In the genomic region with DNA sequence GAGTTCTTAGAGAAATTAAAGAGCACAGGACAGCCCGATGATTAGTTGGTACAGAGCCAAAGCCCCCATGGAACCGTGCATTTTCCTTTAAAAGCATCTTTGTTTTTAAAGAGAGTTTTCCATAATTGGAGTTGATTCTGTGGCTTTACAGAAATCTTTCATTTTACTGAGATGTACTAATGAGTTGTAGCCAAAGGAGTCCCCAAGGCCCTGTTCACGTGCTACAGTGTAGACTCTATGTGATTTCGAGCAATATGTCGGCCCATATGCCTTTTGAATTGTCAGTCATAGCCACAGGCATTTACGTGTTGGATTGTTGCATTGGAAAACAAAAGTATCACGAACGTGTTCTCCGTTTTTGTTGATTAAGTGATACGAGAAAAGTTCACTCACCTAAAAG, we compare ENCODE assay signal across 15 mouse cellular contexts.
"Had no signal": no experiment of that assay in that cellular context is flagged by ENCODE, and none has a peak within 500 bp of the region (broad histone marks: within the 10 kb centered on the region; RNA-seq: fewer than 3 reads in every experiment).

No protein-coding gene starts in this region.

- H3K4me1 ChIP-seq: midbrain, embryonic 12.5 days; stomach, embryonic 15.5 days had no signal

- H3K36me3 ChIP-seq: midbrain, embryonic 12.5 days; neural tube, embryonic 13.5 days; neural tube, embryonic 15.5 days; stomach, embryonic 15.5 days had no signal

- H3K27me3 ChIP-seq: midbrain, embryonic 12.5 days; neural tube, embryonic 13.5 days; neural tube, embryonic 15.5 days; stomach, embryonic 15.5 days had no signal

- DNase-seq: lung, adult 18-20 months; lung, embryonic 14.5 days; lung, postnatal 10 days; lung, postnatal 4 days; right cerebral cortex, postnatal 14 days; thymus, adult 2 months; thymus, postnatal 25 days; thymus, postnatal 4 days had no signal

- H3K4me2 ChIP-seq: lung, embryonic 14.5 days; midbrain, embryonic 12.5 days; neural tube, embryonic 13.5 days; neural tube, embryonic 15.5 days; stomach, embryonic 15.5 days had no signal

- H3K9me3 ChIP-seq: midbrain, embryonic 12.5 days; neural tube, embryonic 13.5 days; neural tube, embryonic 15.5 days; stomach, embryonic 15.5 days had no signal

- H3K4me3 ChIP-seq: midbrain, embryonic 12.5 days; myocyte; neural tube, embryonic 13.5 days; neural tube, embryonic 15.5 days; stomach, embryonic 15.5 days had no signal

- H3K27ac ChIP-seq: liver, embryonic 14.5 days; midbrain, embryonic 12.5 days; neural tube, embryonic 13.5 days; neural tube, embryonic 15.5 days; stomach, embryonic 15.5 days; stomach, postnatal 0 days had no signal

- H3K9ac ChIP-seq: liver, embryonic 14.5 days; lung, embryonic 14.5 days; midbrain, embryonic 12.5 days; neural tube, embryonic 13.5 days; neural tube, embryonic 15.5 days; stomach, embryonic 15.5 days had no signal
